Mouse (Mus musculus): ENCODE data around the gene Ppm1e.
A peak's percentile ranks its signal among the peaks of the same experiment; 100 is the strongest.

Ppm1e gene

DNA sequence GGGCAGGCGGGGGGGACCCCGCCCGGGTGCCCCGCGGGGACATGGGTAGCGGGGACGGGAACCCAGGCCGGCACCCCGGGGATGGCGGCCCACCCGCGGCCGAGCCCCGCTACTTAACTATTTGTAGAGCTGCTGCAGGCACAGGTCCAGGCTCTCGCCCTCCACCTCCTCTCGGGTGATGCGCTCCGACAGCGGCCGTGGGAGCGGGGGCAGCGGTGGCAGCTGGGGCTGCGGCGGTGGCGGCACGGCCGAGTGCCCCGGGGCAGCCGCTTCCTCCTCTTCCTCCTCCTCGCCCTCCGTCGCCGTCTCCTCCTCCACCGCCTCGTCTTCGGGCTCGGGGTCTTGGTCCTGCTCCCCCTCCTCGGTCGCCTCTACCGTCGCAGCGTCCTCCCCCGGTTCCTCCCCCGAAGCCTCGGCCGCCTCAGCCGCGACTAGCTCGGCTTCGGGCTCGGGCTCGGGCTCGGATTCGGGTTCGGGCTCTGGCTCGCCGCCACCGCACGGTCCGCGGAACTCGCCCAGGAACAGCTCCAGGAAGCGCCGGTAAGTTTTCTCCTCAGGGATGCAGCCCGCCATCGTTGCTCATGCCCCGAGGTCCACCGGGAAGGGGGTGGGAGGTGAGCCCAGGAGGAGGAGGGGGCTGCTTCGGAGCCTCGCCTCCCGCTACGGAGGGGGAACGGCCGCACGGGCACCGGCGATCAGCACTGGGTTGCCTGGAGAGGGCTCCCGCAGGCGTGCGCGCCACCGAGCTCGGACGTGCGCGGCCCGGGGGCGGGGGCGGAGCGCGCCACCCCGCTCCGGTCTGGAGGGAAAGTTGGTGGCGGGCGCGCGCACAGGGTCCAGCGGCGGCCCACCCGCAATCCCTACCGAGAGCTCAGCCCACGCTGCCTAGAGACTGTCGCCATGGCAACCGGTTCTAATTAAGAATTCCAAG is at the start of gene Ppm1e:
Gene Ppm1e, minus strand, starts transcription at position 693 of the 931 bp plus-strand sequence.
- DNase-seq, result peak; percentile 75

DNA sequence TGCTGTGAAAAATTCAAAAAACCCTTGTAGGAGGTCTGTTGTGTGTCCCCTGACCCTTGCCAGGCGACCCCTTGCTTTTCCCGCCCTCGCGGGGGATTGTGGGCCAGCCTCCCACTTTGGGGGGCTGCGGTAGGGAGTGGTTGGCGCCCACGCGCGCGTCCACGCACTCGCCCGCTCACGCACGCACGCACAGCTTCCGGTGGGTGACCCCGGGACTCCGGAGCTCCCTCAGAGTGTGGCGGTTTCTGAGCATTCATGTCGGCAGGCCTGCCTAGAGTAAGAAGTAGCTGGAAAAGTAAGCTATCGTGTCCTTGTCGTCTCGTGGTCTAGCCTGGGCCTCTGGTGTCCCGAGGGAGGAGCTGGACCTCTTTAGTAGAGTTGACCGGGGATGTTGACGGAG is 46.1 kb upstream of the Ppm1e start, which contains the start of the genes Rad51c and Tex14:
Gene Rad51c, minus strand, starts transcription at position 79 of the 400 bp plus-strand sequence.
Gene Tex14, plus strand, starts transcription at position 190 of the 400 bp plus-strand sequence.
- peak; percentile 69 for DNase-seq

DNA sequence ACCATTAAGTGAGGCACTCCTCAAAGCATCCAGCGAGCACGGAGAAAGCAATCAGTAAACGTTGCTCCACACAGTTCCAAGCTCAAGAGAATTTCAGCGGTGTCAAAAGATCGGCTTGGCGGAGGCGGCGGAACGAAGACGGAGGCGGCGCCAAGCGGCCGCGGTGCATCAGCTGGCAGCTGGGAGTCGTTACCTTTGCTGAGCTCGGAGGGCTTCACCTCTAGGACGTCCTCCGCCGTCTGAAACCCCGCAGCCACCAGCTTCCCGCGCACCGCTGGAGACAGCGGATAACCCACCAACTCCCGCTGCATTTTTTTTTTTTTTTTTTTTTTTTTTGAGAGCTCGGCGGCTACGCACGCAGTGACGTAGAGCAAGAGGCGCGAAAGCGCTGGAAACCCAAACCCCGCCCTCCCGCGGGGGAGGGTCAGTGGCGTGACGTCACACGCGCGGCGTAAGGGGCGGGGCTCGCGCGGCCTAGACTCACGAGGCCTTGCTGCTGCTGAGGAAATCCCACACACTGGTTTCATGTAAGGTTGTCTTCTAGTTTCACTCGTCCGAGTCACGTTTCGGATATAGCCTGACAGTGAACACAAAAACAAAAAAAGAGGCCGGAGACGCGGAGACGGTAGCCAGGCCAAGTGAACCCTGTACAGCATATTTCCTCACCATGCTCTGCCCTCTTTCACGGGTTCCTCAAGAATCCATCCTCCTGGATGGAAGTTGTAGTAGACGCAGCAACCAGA is 45.5 kb upstream of the Ppm1e start:
- DNase-seq, result peak; percentile 97

GRCm38 (mm10) chr11:87398402-87398801 is 39.6 kb upstream of the Ppm1e start:
- DNase-seq, result no peak

- DNase-seq, result peak; percentile 12
Observed at GRCm38 (mm10) chr11:87393855-87394254, 35.0 kb upstream of the Ppm1e start.

- no peak for DNase-seq
Observed at GRCm38 (mm10) chr11:87385676-87386075, 26.9 kb upstream of the Ppm1e start.

- DNase-seq, result no peak
Observed at GRCm38 (mm10) chr11:87384551-87384950, 25.7 kb upstream of the Ppm1e start.

GRCm38 (mm10) chr11:87367865-87368580 is 9.2 kb upstream of the Ppm1e start:
- DNase-seq, result peak; percentile 10

DNA sequence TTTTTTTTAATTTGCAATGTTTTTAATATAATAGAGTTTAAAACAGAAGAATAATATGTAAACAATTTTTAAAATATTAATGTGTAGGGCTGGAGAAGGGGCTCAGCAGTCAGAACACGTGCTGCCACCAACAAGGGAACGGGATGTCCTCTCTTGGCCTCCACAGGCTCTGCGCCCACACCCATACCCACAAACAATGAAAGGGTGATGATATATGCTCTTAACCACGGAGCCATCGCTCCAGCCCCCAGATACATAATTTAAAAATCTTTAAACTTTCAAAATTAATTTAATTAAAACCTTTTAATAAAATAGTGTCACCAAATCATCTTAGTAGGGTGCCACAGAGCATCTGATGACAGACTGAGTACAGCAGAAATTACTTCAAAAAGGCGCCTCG is 8.2 kb upstream of the Ppm1e start:
- DNase-seq, result no peak

DNA sequence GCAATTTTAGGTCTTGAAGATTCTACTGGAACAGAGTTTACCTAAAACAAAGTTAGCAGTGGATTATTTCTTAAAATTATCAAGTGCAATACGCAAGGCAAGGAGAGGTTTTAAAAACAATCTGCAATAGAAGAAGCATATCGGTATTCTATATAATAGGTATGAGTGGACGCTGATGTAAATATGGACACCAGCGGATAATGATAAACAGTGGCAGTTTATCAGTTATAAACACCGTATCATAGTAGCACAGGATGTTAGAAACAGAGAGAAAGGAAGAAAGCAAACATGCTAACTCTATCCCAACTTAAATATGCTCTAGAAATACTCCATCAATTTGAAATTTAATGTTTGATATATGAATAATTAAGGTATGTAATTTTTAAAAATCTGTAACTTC is 6.3 kb upstream of the Ppm1e start:
- no peak for DNase-seq

GRCm38 (mm10) chr11:87359262-87359612 is 414 bp upstream of the Ppm1e start:
- DNase-seq, result no peak

DNA sequence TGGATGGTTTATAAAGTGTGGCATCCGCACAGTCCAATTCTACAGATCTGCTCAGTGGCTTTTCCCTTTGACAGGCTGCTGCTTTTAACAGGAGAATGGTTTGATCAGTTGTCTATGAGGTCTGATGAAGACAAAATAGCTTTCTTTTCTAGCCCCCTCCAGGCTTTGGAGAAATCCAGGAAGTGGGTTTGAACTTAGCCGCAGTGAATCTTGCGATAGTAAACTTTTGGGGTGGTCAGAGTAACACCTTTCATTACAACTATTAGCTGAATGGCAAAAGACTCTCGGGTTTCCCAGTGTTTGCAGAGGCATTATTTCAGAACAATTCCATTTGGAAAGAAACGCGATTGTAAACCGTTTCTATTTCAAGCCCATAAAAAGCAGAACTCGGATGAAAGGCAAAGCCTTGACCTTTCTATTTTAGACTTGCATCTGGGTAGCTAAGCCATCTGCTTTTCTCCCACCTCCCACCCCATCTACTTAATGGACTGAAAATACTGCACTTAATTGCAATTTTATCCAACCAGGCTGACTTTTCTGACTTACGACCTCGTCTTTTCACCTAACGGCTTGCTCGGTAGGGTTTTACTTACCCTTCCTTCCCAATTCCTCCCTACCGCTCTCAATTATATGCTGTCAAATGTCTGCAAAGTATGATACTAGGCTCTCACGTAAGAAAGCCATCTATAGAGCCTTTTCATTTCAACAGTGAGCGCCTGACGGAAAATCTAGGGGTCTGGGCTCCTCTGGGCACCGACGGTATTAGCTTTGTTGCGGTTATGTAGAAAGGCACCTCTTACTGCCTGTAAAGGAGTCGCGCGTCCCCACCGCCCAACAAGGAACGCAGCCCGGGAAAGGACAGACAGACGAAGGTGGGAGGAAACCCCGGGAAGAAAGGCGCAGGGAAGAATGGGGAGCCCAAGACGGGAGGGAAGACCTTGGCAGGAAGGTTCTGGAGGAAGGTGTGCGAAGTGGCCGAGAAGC is 1.2 kb downstream of the Ppm1e start:
- DNase-seq, result peak; percentile 4

DNA sequence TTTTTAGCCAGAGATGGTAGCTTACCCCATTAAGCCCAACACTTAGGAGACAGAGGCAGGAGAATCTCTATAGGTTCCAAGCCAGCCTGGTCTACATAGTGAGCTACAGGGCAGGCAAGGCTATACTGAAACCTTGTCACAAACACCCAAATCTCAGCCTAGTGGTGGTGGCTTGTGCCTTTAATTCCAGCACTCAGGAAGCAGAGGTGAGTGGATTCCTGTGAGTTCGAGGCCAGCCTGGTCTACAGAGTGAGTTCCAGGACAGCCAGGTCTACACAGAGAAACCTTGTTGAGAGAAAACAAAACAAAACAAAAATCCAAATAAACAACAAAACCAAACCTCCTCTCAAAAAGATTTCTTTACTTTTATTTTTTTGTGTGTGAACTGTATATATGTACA is 4.0 kb downstream of the Ppm1e start:
- no peak for DNase-seq

DNA sequence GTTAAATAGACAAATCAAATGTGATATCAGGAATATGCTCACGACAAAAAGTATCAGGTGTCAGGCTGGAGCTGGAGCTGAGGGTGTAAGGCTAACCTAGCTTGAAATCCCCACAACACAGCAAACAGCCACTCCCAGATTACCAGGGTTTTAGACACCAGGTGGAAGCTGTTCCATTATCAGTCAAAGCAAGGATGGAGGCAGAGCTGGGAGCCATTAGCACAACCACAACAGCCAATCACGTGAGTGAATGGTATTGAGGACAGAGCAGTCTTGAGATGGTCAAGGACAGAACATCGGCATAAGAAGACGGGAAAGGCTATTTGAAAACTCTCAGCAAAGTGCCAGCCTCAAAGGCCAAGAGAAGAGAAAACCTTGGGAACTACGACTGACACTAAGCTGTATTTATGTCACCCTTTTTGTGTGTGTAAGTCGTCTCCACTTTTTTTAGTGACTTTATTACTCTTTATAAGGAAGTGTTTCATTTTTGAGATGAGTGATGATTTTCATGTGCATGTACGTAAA is 5.1 kb downstream of the Ppm1e start:
- no peak for DNase-seq

- no peak for DNase-seq
Observed at GRCm38 (mm10) chr11:87326381-87326780, 32.4 kb downstream of the Ppm1e start.

- no peak for DNase-seq
Observed at GRCm38 (mm10) chr11:87322558-87322957, 36.3 kb downstream of the Ppm1e start.

DNA sequence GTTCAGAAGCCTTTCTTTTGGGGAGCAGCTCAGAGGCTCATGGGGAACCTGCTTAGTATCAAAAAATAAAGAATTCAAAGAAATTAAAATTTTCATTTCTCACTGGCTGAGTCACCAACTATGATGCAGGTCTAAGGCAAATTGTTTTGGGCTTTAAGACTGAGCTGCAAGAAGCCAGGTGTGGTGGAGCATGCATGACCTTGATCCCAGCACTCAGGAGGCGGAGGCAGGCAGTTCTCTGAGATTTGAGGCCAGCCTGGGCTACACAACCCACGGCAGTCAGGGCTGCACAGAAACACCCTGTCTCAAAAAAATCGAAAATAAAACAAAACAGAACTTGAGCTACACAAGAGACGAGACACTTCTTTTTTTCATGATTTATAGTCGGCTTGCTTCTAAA is 38.8 kb downstream of the Ppm1e start:
- DNase-seq, result no peak

- peak; percentile 70 for DNase-seq
Observed at GRCm38 (mm10) chr11:87318956-87319708, 39.7 kb downstream of the Ppm1e start.

DNA sequence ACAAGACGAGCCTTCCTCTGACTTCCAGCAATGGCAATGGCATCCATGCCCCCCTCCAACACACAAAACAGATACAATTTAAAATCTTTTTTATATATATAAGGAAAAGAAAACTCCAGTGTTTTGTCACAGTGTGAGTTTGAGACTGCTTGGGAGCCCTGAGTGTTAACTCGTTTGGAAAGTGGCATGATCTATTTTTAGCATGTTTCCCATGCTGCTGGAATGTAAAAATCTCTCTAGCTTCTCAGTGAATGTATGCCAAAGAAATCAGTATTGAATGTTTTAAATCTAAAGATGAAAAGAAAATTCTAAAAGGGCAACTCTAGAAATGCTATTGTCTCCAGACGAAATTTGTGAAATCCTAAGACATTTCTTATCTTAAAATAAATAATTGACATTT is 45.3 kb downstream of the Ppm1e start:
- DNase-seq, result no peak

DNA sequence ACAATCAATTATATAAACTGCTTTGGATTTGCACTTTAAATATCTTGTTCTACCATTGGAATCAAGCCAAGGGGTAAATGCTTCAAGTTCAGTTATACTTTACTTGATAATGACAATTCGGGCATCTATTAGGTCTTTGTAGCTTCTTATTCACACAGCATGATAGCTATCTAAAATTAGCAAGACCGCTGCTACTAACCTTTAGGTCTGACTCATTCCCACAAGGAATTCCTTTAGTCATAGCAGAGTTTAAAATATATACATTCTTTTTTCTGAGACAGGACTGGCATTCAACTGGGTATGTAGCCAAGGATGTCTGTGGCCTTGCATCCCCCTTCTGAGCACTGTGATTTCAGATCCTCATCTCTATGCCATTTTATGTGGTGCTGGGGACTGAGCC is 48.5 kb downstream of the Ppm1e start:
- DNase-seq, result no peak
